Mouse (Mus musculus): ENCODE results near the gene Arf1. TPM values are rescaled to one million over a fixed set of nuclear protein-coding genes. Genes with fewer than 3 reads are reported as not detected.
A peak's percentile ranks its signal among the peaks of the same experiment; 100 is the strongest.

The Arf1 gene
- polyA plus RNA-seq, 1 experiment from 2014 or later, result 275 TPM

- peak overlapping the region; percentile 95 for H3K27ac ChIP-seq
- no peak for ATAC-seq (ENCODE audit: low read depth)
- peak overlapping the region; percentile 94 for H3K4me3 ChIP-seq (replicated peaks)
Measured at GRCm38 (mm10) chr11:59209580-59209979, 18.5 kb downstream of the Arf1 start.

DNA sequence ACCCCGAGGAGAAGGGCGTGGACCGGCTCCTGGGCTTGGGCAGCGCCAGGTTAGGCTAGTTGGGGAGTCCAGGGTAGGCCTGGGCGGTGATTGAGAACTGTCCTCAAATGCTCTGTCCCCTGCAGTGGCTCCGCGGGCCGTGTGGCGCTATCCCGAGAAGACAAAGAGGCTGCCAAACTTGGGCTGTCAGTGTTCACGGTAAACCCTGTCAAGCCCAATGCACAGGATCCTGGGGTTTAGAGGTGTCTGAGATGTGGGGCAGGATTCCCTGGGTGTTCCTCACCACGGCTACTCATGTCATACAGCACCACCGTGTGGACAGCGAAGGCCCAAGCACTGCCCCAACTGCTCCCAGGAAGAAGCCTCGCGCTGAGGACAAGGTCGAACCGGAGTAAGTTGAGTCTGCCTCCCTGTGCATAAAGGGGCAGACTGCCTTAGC, 19.0 kb downstream of the Arf1 start:
- 10% methylated on average over 18 of the region's 18 CpGs for WGBS (ENCODE audit: insufficient replicate concordance)
- Histone ChIP-seq H3K27ac (peak overlapping the region; percentile 95), H3K4me2 (peak overlapping the region; percentile 95), H3K4me3 (replicated peaks) (peak overlapping the region; percentile 94), H3K27me3 (no peaks in the 10 kb centered on the region), H3K4me1 (replicated peaks) (peaks cover 55% of the 10 kb centered on the region), H3K9me3 (replicated peaks) (no peaks in the 10 kb centered on the region), H3K9ac (peak overlapping the region; percentile 94), H3K36me3 (peaks cover 79% of the 10 kb centered on the region)
- ATAC-seq (ENCODE audit: low read depth), result peak; percentile 70
- DNase-seq, result peak; percentile 71

More at GRCm38 (mm10) chr11:59209580-59209979, 18.5 kb downstream of the Arf1 start:
- H3K4me1 ChIP-seq (replicated peaks), result peaks cover 59% of the 10 kb centered on the region
- peaks cover 79% of the 10 kb centered on the region for H3K36me3 ChIP-seq
- DNase-seq, result no peak
- no peaks in the 10 kb centered on the region for H3K27me3 ChIP-seq
- H3K4me2 ChIP-seq, result peak overlapping the region; percentile 95
- peak overlapping the region; percentile 94 for H3K9ac ChIP-seq
- WGBS (ENCODE audit: insufficient replicate concordance), result 69% methylated on average over 5 of the region's 5 CpGs
- H3K9me3 ChIP-seq (replicated peaks), result no peaks in the 10 kb centered on the region

- Histone ChIP-seq H3K36me3 (peaks cover 74% of the 10 kb centered on the region), H3K9me3 (replicated peaks) (no peaks in the 10 kb centered on the region), H3K27ac (peak within 1 kb of the TSS; percentile 95), H3K27me3 (no peaks in the 10 kb centered on the region), H3K4me1 (replicated peaks) (peaks cover 49% of the 10 kb centered on the region), H3K4me3 (replicated peaks) (peak within 1 kb of the TSS; percentile 94), H3K4me2 (peak within 1 kb of the TSS; percentile 95), H3K9ac (peak within 1 kb of the TSS; percentile 94)
- DNase-seq (peak; percentile 94), ATAC-seq (ENCODE audit: low read depth) (peak; percentile 81)
- under 1% methylated on average over 65 of the region's 67 CpGs for WGBS (ENCODE audit: insufficient replicate concordance)
Measured at GRCm38 (mm10) chr11:59208153-59208831, 19.8 kb downstream of the Arf1 start, which contains the start of gene 2310033P09Rik. Gene 2310033P09Rik, plus strand, starts transcription at chr11:59208321.

GRCm38 (mm10) chr11:59202081-59202995, 25.7 kb downstream of the Arf1 start, which contains the start of gene Mrpl55:
Gene Mrpl55, plus strand, starts transcription at chr11:59202486.
- Histone ChIP-seq H3K9me3 (replicated peaks) (no peaks in the 10 kb centered on the region), H3K27ac (peak within 1 kb of the TSS; percentile 79), H3K36me3 (peaks cover 47% of the 10 kb centered on the region), H3K9ac (peak within 1 kb of the TSS; percentile 90), H3K4me1 (replicated peaks) (peaks cover 38% of the 10 kb centered on the region), H3K4me3 (replicated peaks) (peak within 1 kb of the TSS; percentile 92), H3K4me2 (peak within 1 kb of the TSS; percentile 89), H3K27me3 (no peaks in the 10 kb centered on the region)
- peak; percentile 91 for ATAC-seq (ENCODE audit: low read depth)
- peak; percentile 94 for DNase-seq
- WGBS (ENCODE audit: insufficient replicate concordance), result under 1% methylated on average over 63 of the region's 63 CpGs

DNA sequence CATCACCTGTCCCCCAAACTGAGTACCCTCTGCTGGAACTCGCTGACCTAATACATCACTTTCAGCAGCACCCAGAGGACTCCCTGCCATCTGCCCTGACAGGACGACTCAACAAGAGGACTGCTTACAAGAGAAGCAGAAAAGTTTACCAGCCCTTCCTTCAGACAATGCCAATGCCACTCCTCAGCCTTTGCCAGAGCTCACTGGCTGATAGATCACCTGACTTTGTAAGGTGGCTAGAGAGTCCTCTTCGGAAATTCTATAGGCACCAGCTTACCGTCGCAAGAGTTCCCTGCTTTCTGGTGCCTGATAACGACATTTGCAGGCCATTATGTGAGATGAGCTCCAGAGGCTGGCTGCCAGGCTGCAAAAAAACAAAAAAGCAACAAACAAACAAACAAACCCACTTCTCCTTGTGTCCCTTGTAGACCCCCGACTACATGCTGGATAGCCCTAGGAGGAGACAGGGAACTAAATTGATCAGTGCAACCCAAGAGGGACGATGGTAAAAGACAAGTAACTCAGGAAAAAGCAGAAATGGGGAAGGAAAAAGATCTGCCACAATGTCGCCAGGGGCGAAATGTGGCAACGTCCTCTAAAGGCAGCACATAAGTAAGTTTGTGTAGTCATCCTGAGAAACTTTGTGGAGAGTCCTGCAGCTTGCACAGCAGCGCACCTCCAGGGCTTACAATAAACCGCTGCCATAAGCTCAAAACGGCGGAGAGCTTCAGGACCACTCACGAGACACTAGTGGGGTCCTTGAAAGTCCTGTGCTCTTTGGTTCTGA, 26.7 kb downstream of the Arf1 start:
- no peaks in the 10 kb centered on the region for H3K9me3 ChIP-seq (replicated peaks)
- H3K4me3 ChIP-seq (replicated peaks), result peak overlapping the region; percentile 92
- 10% methylated on average over 16 of the region's 16 CpGs for WGBS (ENCODE audit: insufficient replicate concordance)
- peaks cover 43% of the 10 kb centered on the region for H3K36me3 ChIP-seq
- peak overlapping the region; percentile 89 for H3K4me2 ChIP-seq
- ATAC-seq (ENCODE audit: low read depth) (peak; percentile 4; the same call in 1 of the 2 replicates), DNase-seq (no peak)
- H3K27ac ChIP-seq, result peak overlapping the region; percentile 79
- peak overlapping the region; percentile 90 for H3K9ac ChIP-seq
- no peaks in the 10 kb centered on the region for H3K27me3 ChIP-seq
- peaks cover 37% of the 10 kb centered on the region for H3K4me1 ChIP-seq (replicated peaks)

- Histone ChIP-seq H3K27me3 (no peaks in the 10 kb centered on the region), H3K4me2 (no peak overlapping the region), H3K4me3 (replicated peaks) (no peak overlapping the region), H3K36me3 (peaks cover 17% of the 10 kb centered on the region; the same call in 1 of the 2 replicates), H3K4me1 (replicated peaks) (peaks cover 31% of the 10 kb centered on the region), H3K27ac (no peak overlapping the region), H3K9me3 (replicated peaks) (no peaks in the 10 kb centered on the region), H3K9ac (no peak overlapping the region)
- DNase-seq, result no peak
- ATAC-seq (ENCODE audit: low read depth), result no peak
Measured at GRCm38 (mm10) chr11:59196230-59196629, 31.8 kb downstream of the Arf1 start.

GRCm38 (mm10) chr11:59192059-59192386, 36.0 kb downstream of the Arf1 start, which contains the start of gene Guk1:
Gene Guk1, minus strand, starts transcription at chr11:59192212.
- H3K27me3 ChIP-seq, result no peaks in the 10 kb centered on the region
- DNase-seq (no peak), ATAC-seq (ENCODE audit: low read depth) (no peak; the same call in 1 of the 2 replicates)
- H3K4me1 ChIP-seq (replicated peaks), result peaks cover 40% of the 10 kb centered on the region
- H3K4me3 ChIP-seq (replicated peaks), result peak within 1 kb of the TSS; percentile 78
- H3K4me2 ChIP-seq, result peak within 1 kb of the TSS; percentile 96
- H3K36me3 ChIP-seq, result 0 out of 2 replicates have a peak, but pooled peaks cover 3% of the 10 kb centered on the region
- H3K9ac ChIP-seq, result peak within 1 kb of the TSS; percentile 85
- peak within 1 kb of the TSS; percentile 97 for H3K27ac ChIP-seq
- no peaks in the 10 kb centered on the region for H3K9me3 ChIP-seq (replicated peaks)
- WGBS (ENCODE audit: insufficient replicate concordance), result 5% methylated on average over 16 of the region's 16 CpGs

GRCm38 (mm10) chr11:59191231-59192058, 36.6 kb downstream of the Arf1 start:
- Histone ChIP-seq H3K27me3 (no peaks in the 10 kb centered on the region), H3K27ac (peak overlapping the region; percentile 97), H3K4me3 (replicated peaks) (peak overlapping the region; percentile 78), H3K36me3 (peaks cover 7% of the 10 kb centered on the region), H3K4me1 (replicated peaks) (peaks cover 41% of the 10 kb centered on the region), H3K4me2 (peak overlapping the region; percentile 96), H3K9ac (peak overlapping the region; percentile 85), H3K9me3 (replicated peaks) (no peaks in the 10 kb centered on the region)
- WGBS (ENCODE audit: insufficient replicate concordance), result under 1% methylated on average over 59 of the region's 59 CpGs
- ATAC-seq (ENCODE audit: low read depth) (peak; percentile 94), DNase-seq (peak; percentile 90)

DNA sequence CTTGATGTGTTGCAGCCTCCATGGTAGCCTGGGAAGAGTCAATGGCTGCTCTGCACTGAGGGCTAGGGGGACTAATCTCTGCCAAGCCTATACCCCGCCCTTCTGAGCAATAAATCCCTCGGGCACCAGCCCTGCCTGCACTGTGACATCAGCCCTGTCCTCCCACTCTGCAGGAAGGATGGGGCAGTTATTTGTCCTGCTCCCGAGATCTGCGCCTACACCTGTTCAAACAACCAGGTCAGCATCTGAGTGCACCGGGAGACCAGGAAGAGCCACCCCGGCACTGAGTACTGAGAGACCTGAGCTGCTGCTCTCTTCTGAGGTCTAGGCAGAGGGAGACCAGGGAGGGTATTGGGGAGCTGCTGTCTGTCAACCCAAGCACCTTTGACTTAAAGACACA, 40.4 kb downstream of the Arf1 start:
- Histone ChIP-seq H3K27ac (0 out of 2 replicates have a peak overlapping the region, but pooled peaks have one; percentile 13), H3K9ac (no peak overlapping the region), H3K27me3 (no peaks in the 10 kb centered on the region), H3K4me1 (replicated peaks) (peaks cover 57% of the 10 kb centered on the region), H3K4me2 (no peak overlapping the region), H3K9me3 (replicated peaks) (no peaks in the 10 kb centered on the region), H3K4me3 (replicated peaks) (no peak overlapping the region), H3K36me3 (peaks cover 37% of the 10 kb centered on the region)
- ATAC-seq (ENCODE audit: low read depth), result no peak
- no peak for DNase-seq
- WGBS (ENCODE audit: insufficient replicate concordance), result 67% methylated on average over 6 of the region's 6 CpGs

GRCm38 (mm10) chr11:59185490-59185889, 42.6 kb downstream of the Arf1 start:
- Histone ChIP-seq H3K9me3 (replicated peaks) (no peaks in the 10 kb centered on the region), H3K27ac (peak overlapping the region; percentile 6; the same call in 1 of the 2 replicates), H3K4me2 (no peak overlapping the region), H3K4me1 (replicated peaks) (peaks cover 52% of the 10 kb centered on the region), H3K4me3 (replicated peaks) (no peak overlapping the region), H3K36me3 (peaks cover 41% of the 10 kb centered on the region), H3K27me3 (peaks cover 2% of the 10 kb centered on the region; the same call in 1 of the 2 replicates), H3K9ac (no peak overlapping the region)
- 77% methylated on average over 5 of the region's 5 CpGs for WGBS (ENCODE audit: insufficient replicate concordance)
- DNase-seq (no peak), ATAC-seq (ENCODE audit: low read depth) (no peak)
